Mouse (Mus musculus) ES-Bruce4 (cell line): ENCODE results near the gene Trappc5.

Experiments
- CTCF ChIP-seq: IDR thresholded peaks from one replicate; pipeline ENCODE4 v1.8.1; 2011; ENCODE audit warnings: low read depth, low read length
- EP300 ChIP-seq: IDR thresholded peaks from 2 replicates; pipeline ENCODE4 v1.6.1; 2011; ENCODE audit warnings: low read depth, low read length; ENCODE audit not compliant: insufficient read depth

DNA sequence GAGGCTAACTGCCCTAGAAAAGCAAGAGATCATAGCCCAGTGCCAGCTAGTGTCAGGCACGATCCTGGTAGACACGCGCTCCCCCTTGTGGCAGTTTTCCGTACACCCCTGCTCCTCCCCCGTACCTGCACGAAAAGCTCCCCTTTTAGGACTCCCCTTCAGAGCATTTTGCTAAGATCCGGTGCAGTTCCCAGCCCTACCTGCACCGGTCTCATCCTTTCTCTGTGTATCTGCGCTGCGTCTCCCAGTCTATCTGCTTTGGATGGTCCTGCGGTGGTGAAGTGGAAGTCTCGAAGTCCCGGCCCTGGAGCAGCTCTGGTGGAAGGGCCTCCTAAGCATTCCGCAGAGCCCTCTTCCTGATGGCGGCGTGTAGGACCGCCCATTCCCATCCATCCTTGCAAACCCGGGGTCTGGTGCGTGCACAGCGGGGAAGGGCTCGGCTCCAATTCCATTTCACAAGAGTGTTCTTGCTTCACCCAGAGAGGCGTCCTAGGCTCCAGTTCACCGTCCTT lies 4.1 kb upstream of the Trappc5 start, which contains the start of gene Fcor:
- TF ChIP-seq CTCF (peak; percentile 97), EP300 (0 out of 2 replicates have a peak, but pooled peaks have one; percentile 51)
